Mouse (Mus musculus) lung, postnatal 0 days (tissue): ENCODE results near the gene Ewsr1. TPM values are rescaled to one million over a fixed set of nuclear protein-coding genes. Genes with fewer than 3 reads are reported as not detected.

Experiments used
- ATAC-seq: fragments of 200-750 bp; cut with Nextera tagmentation; 2 replicates; pipeline ENCODE4 v1.8.0; 2017; ENCODE audit warnings: moderate library complexity
- DNase-seq: peaks from one replicate; pipeline ENCODE4 v3.0.0-alpha.2; 2016; ENCODE audit warnings: low spot score
- H3K27ac ChIP-seq: fragments of 300-500 bp; sonication (generic); 2 replicates; pipeline ENCODE4 v1.5.1; 2014; ENCODE audit warnings: antibody characterized with exemption, mild to moderate bottlenecking, low read length, mixed read lengths
- H3K27me3 ChIP-seq: fragments of 300-500 bp; sonication (generic); replicated peaks from 2 replicates; pipeline ENCODE4 v1.6.1; 2014; ENCODE audit warnings: low read length, mixed read lengths; ENCODE audit not compliant: insufficient read depth
- H3K36me3 ChIP-seq: fragments of 300-500 bp; sonication (generic); 2 replicates; pipeline ENCODE4 v1.6.1; 2014; ENCODE audit warnings: low read length, mixed read lengths; ENCODE audit not compliant: insufficient read depth
- H3K4me1 ChIP-seq: fragments of 300-500 bp; sonication (generic); 2 replicates; pipeline ENCODE4 v1.6.1; 2014; ENCODE audit warnings: antibody characterized with exemption, low read depth, low read length, mixed read lengths; ENCODE audit not compliant: insufficient read depth
- H3K4me2 ChIP-seq: fragments of 300-500 bp; sonication (generic); replicated peaks from 2 replicates; pipeline ENCODE4 v1.6.1; 2014; ENCODE audit warnings: low read depth, mild to moderate bottlenecking, low read length, moderate library complexity, mixed read lengths
- H3K4me3 ChIP-seq: fragments of 300-500 bp; sonication (generic); 2 replicates; pipeline ENCODE4 v1.5.1; 2014; ENCODE audit warnings: low read depth, low read length
- H3K9ac ChIP-seq: fragments of 300-500 bp; sonication (generic); replicated peaks from 2 replicates; pipeline ENCODE4 v1.6.1; 2014; ENCODE audit warnings: low read depth, mild to moderate bottlenecking
- H3K9me3 ChIP-seq: fragments of 300-500 bp; sonication (generic); 2 replicates; pipeline ENCODE4 v1.6.1; 2016; ENCODE audit warnings: low read length, mixed read lengths
- CTCF ChIP-seq: IDR thresholded peaks from 2 replicates; pipeline ENCODE4 v1.5.1; 2016; ENCODE audit warnings: antibody characterized with exemption, mild to moderate bottlenecking
- EP300 ChIP-seq: IDR thresholded peaks from 2 replicates; pipeline ENCODE4 v1.6.1; 2016; ENCODE audit warnings: antibody characterized with exemption, mild to moderate bottlenecking, control low read depth
- WGBS: fragments of 180-500 bp; shearing (Covaris S2); extraction: QIAGEN DNeasy Blood & Tissue Kit; methylation state at CpG from one replicate; pipeline ENCODE4 v1.1.7; 2014; 5-methylcytosine and 5-hydroxymethylcytosine counted together
- polyA plus RNA-seq: library from polyadenylated mRNA; unstranded; fragments of >200 nt; fragmentation: Nextera tagmentation; extraction: Ambion mirVana; gene quantifications from 2 replicates; pipeline ENCODE4 v1.2.1, GENCODE M21; 2015

Gene Ewsr1
- polyA plus RNA-seq, 1 experiment from 2014 or later = 290 TPM

GRCm38 (mm10) chr11:5067063-5067462, 32.0 kb downstream of the Ewsr1 start:
- Histone ChIP-seq H3K36me3 (peaks cover 12% of the 10 kb centered on the region), H3K9me3 (no peaks in the 10 kb centered on the region), H3K9ac (no peak overlapping the region), H3K27ac (no peak overlapping the region), H3K4me1 (peaks cover 19% of the 10 kb centered on the region), H3K4me3 (no peak overlapping the region), H3K27me3 (0 out of 2 replicates have a peak, but pooled peaks cover 5% of the 10 kb centered on the region), H3K4me2 (no peak overlapping the region)
- DNase-seq (no peak), ATAC-seq (no peak)
- TF ChIP-seq EP300 = no peak
- no peak for TF ChIP-seq CTCF

- Histone ChIP-seq H3K4me2 (peak within 1 kb of the TSS; percentile 88), H3K27ac (peak within 1 kb of the TSS; percentile 28), H3K9me3 (no peaks in the 10 kb centered on the region), H3K36me3 (peaks cover 10% of the 10 kb centered on the region; the same call in 1 of the 2 replicates), H3K4me1 (peaks cover 29% of the 10 kb centered on the region), H3K4me3 (peak within 1 kb of the TSS; percentile 60), H3K9ac (peak within 1 kb of the TSS; percentile 48), H3K27me3 (peaks cover 16% of the 10 kb centered on the region)
- WGBS = 1% methylated on average over 43 of the region's 50 CpGs
- TF ChIP-seq EP300 = no peak
- TF ChIP-seq CTCF = peak; percentile 77
- ATAC-seq (peak; percentile 79), DNase-seq (peak; percentile 92)
These were observed 33.8 kb downstream of the Ewsr1 start, which contains the start of gene Gas2l1 for GRCm38 (mm10) chr11:5065056-5065821. Gene Gas2l1, minus strand, starts transcription at chr11:5065327.

DNA sequence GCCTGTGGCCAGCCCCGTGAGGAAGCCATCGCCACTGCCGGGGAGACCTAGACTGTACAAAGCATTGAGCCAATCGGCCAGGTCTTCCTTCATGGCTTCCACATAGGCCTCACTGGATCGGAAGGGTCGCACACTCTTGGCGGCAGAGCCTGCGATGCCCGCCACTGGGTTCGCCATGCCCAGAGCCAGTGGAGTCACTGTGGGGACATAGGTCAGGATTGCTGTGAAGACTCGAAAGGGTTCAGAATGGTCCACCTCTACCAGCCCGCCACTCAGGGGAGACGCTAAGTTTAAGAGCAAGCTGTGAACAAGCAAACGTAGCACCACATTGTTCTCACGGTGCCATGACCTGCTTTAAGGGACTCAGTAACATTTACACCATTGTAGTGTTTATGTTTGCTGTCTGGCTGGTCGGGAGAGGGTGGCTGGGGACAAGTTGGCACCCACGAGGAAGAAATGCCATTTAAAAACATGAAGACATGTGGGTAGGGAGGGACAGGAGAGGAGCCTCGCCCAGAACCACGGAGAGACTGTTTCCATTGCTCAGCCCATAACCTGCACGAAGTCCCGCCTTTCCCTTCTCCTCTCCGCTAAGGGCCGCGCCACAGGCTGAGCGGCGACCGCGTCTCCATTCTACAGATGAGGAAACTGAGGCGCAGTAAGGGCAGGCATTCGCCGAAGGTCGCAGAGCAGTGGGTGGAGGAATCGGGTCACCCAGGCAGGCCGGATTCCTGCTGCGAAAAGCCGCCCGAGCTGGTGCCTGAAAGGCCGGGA, 34.6 kb downstream of the Ewsr1 start:
- peak; percentile 57 for DNase-seq

DNA sequence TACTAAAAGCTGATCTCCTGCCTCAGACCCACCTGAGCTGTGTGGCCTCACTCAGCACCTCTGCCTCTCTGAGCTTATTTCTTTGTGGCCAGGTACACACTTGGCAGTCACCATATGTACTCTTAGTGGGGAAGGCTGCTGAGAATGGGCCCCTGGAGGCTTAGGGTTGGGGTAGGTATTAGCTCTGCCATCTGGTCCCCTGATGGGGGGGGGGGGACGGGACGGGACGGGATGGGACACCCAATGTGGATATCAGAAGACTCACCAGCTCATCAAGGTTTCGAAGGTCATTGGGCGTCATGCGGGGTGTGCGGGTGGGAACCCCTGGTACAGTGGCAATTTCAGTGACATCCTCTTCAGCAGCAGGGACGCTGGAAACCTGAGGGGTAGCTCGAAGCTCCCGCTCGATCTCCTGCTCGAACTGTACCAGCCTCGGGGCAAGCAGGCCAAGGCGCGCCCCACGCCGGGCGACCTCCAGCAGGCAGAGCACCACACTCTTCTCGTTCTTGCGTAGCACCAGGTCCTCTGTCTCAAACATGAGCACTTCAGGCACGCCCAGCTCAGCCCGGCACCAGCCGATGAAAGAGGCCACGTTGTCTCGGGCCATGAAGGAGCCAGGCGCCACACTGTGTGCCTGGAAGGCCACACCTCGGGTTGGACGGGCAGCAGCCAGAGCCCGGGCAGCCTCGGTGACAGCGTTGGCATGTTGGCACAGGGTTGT, 35.3 kb downstream of the Ewsr1 start:
- H3K4me2 ChIP-seq = peak overlapping the region; percentile 88
- DNase-seq = peak; percentile 34
- peaks cover 10% of the 10 kb centered on the region; the same call in 1 of the 2 replicates for H3K36me3 ChIP-seq
- no peak overlapping the region for H3K9ac ChIP-seq
- 63% methylated on average over 31 of the region's 31 CpGs for WGBS
- H3K27me3 ChIP-seq = peaks cover 31% of the 10 kb centered on the region
- H3K4me1 ChIP-seq = peaks cover 37% of the 10 kb centered on the region
- peak overlapping the region; percentile 60; the same call in 1 of the 2 replicates for H3K4me3 ChIP-seq
- H3K9me3 ChIP-seq = no peaks in the 10 kb centered on the region
- TF ChIP-seq CTCF (no peak), EP300 (no peak)
- no peak overlapping the region for H3K27ac ChIP-seq
- ATAC-seq = no peak

More for the DNA sequence above, 34.6 kb downstream of the Ewsr1 start:
- Histone ChIP-seq H3K4me1 (peaks cover 32% of the 10 kb centered on the region), H3K9me3 (no peaks in the 10 kb centered on the region), H3K36me3 (peaks cover 10% of the 10 kb centered on the region; the same call in 1 of the 2 replicates), H3K27ac (no peak overlapping the region; the same call in 1 of the 2 replicates), H3K4me2 (peak overlapping the region; percentile 88), H3K27me3 (peaks cover 24% of the 10 kb centered on the region), H3K9ac (peak overlapping the region; percentile 48), H3K4me3 (peak overlapping the region; percentile 60)
- TF ChIP-seq CTCF (no peak), EP300 (no peak)
- 15% methylated on average over 36 of the region's 38 CpGs for WGBS
- no peak for ATAC-seq

GRCm38 (mm10) chr11:5062860-5063505, 36.1 kb downstream of the Ewsr1 start:
- WGBS = 75% methylated on average over 13 of the region's 13 CpGs

More at GRCm38 (mm10) chr11:5062860-5063505, 36.1 kb downstream of the Ewsr1 start:
- H3K4me2 ChIP-seq = no peak overlapping the region
- ATAC-seq (no peak), DNase-seq (no peak)
- no peak overlapping the region for H3K4me3 ChIP-seq
- no peak overlapping the region for H3K27ac ChIP-seq
- TF ChIP-seq EP300 (no peak), CTCF (no peak)
- no peak overlapping the region for H3K9ac ChIP-seq
- peaks cover 4% of the 10 kb centered on the region; the same call in 1 of the 2 replicates for H3K36me3 ChIP-seq
- no peaks in the 10 kb centered on the region for H3K9me3 ChIP-seq
- H3K4me1 ChIP-seq = peaks cover 42% of the 10 kb centered on the region
- peaks cover 33% of the 10 kb centered on the region for H3K27me3 ChIP-seq
